Mouse (Mus musculus): ENCODE measurements around the gene Ctdsp1.

GRCm38 (mm10) chr1:74395290-74395689 is 4.0 kb downstream of the Ctdsp1 start:
- TF ChIP-seq CHD2 (IDR thresholded peaks at IDR 0.05; ENCODE audit: low read depth, low read length) (no peak), MAFK (IDR thresholded peaks at IDR 0.05; ENCODE audit: insufficient read depth, low read depth, low read length) (no peak), HCFC1 (IDR thresholded peaks at IDR 0.05; ENCODE audit: borderline replicate concordance, insufficient read depth, low read length) (no peak), ZNF384 (IDR thresholded peaks at IDR 0.05; ENCODE audit: low read depth, low read length) (no peak), ZC3H11A (IDR thresholded peaks at IDR 0.05; ENCODE audit: borderline replicate concordance, low read depth, low read length) (no peak)

All from ES-E14 (cell line).